14 mouse cellular contexts compared by ENCODE assay signal in the genomic region with DNA sequence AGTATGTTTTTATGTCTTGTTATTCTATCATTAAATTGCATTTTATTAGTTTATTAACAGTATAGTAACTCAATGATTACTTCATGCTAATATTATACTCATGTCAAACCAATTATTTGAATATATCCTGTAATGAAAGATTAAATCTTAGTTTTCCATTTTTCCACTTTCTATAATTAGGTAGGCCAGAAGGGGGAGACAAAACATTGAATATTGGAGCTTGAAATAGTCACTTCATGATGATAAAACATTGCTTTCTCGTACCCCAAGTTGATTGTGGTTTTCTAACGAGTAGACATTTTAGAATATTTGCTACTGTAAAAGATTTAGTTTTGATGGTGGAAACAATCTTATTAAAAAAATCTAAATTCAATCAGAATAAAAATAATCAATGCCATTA.
DNase-seq lines count a peak whose midpoint lies in the region; ATAC-seq and TF ChIP-seq lines count a peak whose summit lies in the region.
"Had no signal": no experiment of that assay in that cellular context is flagged by ENCODE, and none has a peak within 500 bp of the region (broad histone marks: within the 10 kb centered on the region; RNA-seq: fewer than 3 reads in every experiment).

No protein-coding gene starts in this region.

- H3K4me1 ChIP-seq in liver, postnatal 0 days (ENCODE audit: insufficient read depth), result no peaks in the 10 kb centered on the region
- no peaks in the 10 kb centered on the region for H3K4me1 ChIP-seq in liver, embryonic 11.5 days (replicated peaks; ENCODE audit: control insufficient read depth, insufficient read depth, low read length)
- H3K4me1 ChIP-seq: forebrain, embryonic 10.5 days; hindbrain, embryonic 15.5 days; neural tube, embryonic 15.5 days had no signal

- intact Hi-C loops in heart, postnatal 25 days (cut with DNase I), result no loop called here

- ATAC-seq in liver, postnatal 0 days, result no peak
- no peak for ATAC-seq in liver, embryonic 11.5 days (replicated peaks; ENCODE audit: low FRiP score)

- no peak overlapping the region for H3K4me3 ChIP-seq in liver, postnatal 0 days (ENCODE audit: low read depth, low read length)
- no peak overlapping the region for H3K4me3 ChIP-seq in liver, embryonic 11.5 days (ENCODE audit: low read depth, low read length)
- H3K4me3 ChIP-seq: forebrain, embryonic 10.5 days; hindbrain, embryonic 15.5 days; neural tube, embryonic 15.5 days had no signal

- WGBS in liver, postnatal 0 days (ENCODE audit: insufficient replicate concordance), result 47% methylated on average over 2 of the region's 2 CpGs
- WGBS in liver, embryonic 11.5 days, result 55% methylated on average over 2 of the region's 2 CpGs

- no peak overlapping the region for H3K9ac ChIP-seq in liver, postnatal 0 days (replicated peaks)
- no peak overlapping the region for H3K9ac ChIP-seq in liver, embryonic 11.5 days (ENCODE audit: low read depth, low read length)
- H3K9ac ChIP-seq: hindbrain, embryonic 15.5 days; neural tube, embryonic 15.5 days had no signal

- no peaks in the 10 kb centered on the region for H3K27me3 ChIP-seq in liver, postnatal 0 days (ENCODE audit: insufficient read depth, low read length)
- H3K27me3 ChIP-seq in liver, embryonic 11.5 days (replicated peaks; ENCODE audit: control insufficient read depth, insufficient read depth, low read length), result no peaks in the 10 kb centered on the region
- H3K27me3 ChIP-seq: hindbrain, embryonic 15.5 days; neural tube, embryonic 15.5 days had no signal

- no peak overlapping the region for H3K4me2 ChIP-seq in liver, postnatal 0 days (ENCODE audit: low read depth, low read length)
- no peak overlapping the region for H3K4me2 ChIP-seq in liver, embryonic 11.5 days
- H3K4me2 ChIP-seq: hindbrain, embryonic 15.5 days; midbrain, embryonic 11.5 days; neural tube, embryonic 15.5 days had no signal

- peak; percentile 37 for TF ChIP-seq CTCF in liver, postnatal 0 days (IDR thresholded peaks at IDR 0.05; ENCODE audit: low read depth)

- no peaks in the 10 kb centered on the region for H3K36me3 ChIP-seq in liver, postnatal 0 days (replicated peaks; ENCODE audit: insufficient read depth, low read length)
- no peaks in the 10 kb centered on the region for H3K36me3 ChIP-seq in liver, embryonic 11.5 days (ENCODE audit: control insufficient read depth, insufficient read depth, low read length)
- H3K36me3 ChIP-seq: forebrain, embryonic 10.5 days; G1E; hindbrain, embryonic 15.5 days; neural tube, embryonic 15.5 days had no signal

- no peak overlapping the region for H3K27ac ChIP-seq in liver, postnatal 0 days (ENCODE audit: low read depth)
- H3K27ac ChIP-seq in liver, embryonic 11.5 days (ENCODE audit: low read depth, low read length), result no peak overlapping the region
- H3K27ac ChIP-seq: forebrain, embryonic 10.5 days; hindbrain, embryonic 15.5 days; neural tube, embryonic 15.5 days had no signal

- TF ChIP-seq EP300 in liver, postnatal 0 days (IDR thresholded peaks at IDR 0.05; ENCODE audit: low read depth), result no peak

- H3K9me3 ChIP-seq in liver, postnatal 0 days (ENCODE audit: low read length), result no peaks in the 10 kb centered on the region
- no peaks in the 10 kb centered on the region for H3K9me3 ChIP-seq in liver, embryonic 11.5 days (ENCODE audit: control insufficient read depth, low read length)
- H3K9me3 ChIP-seq: forebrain, embryonic 10.5 days; G1E; hindbrain, embryonic 15.5 days; neural tube, embryonic 15.5 days had no signal

- DNase-seq in heart, adult 8-10 months (ENCODE audit: low spot score), result peak; percentile 1
- DNase-seq in heart, postnatal 25 days (ENCODE audit: low spot score), result no peak
- DNase-seq in liver, postnatal 0 days, result no peak
- no peak for DNase-seq in liver, embryonic 11.5 days (ENCODE audit: low spot score)
- DNase-seq in NIH3T3 (ENCODE audit: low read depth), result peak; percentile 30
- peak; percentile 11 for DNase-seq in naive thymus-derived CD4-positive, alpha-beta T cell, adult 2 months (ENCODE audit: low read depth)
- DNase-seq in natural killer cell, adult 2 months (ENCODE audit: low spot score in 2 of 2), result no peak
- no peak for DNase-seq in frontal cortex, postnatal 36 days (ENCODE audit: low spot score in 2 of 2)
- DNase-seq: liver had no signal

Comparison
In these comparisons a context has a peak if more than half of its experiments do, and no peak if none do; other contexts are left out.
1. DNase-seq: peak in heart, adult 8-10 months (single experiment), NIH3T3 (single experiment) and naive thymus-derived CD4-positive, alpha-beta T cell, adult 2 months (single experiment); none in heart, postnatal 25 days (single experiment), liver, postnatal 0 days (single experiment), liver, embryonic 11.5 days (single experiment), natural killer cell, adult 2 months (0 of 2) and frontal cortex, postnatal 36 days (0 of 2).